Mouse (Mus musculus) T-helper 2 cell (primary cell): ENCODE data around the gene Tor4a.

Experiments used
- in situ Hi-C: fragments of 300-600 bp; cut with MboI, MseI; formaldehyde crosslinking; loops from one replicate; pipeline ENCODE4 v1.15.1; 2025; ENCODE audit warnings: high pct_unique_total_duplicates

The Tor4a gene

DNA sequence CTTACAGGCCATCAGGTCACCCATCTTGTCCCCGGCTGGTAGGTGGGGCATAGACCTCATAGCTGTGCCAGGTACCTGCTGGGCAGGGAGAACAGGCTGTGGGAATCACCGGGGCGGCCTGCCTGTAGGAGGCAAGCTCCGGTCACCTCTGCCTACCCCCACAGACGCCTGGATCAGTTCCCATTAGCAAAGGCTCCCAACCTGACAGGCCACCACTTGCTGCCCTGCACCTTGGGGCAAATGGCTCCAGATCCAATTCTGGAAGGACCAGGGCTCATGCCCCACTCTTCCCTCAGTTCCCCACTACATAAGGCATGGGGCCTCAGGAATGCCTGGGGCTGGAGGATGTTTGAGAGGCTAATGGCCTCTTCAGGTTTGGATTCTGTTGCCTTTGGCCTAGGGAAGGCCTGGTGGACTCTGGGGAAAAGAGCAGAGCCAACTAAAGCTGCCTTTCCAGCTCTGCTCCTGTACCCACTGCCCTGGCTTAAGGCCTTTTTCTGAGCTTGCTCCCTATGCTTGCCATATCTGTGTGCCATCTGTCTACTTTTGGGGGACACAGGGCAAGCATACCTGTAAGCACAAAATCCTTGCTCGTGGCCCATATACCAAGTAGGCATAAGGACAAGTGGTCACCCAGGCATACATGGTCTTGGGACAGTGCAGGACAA lies 25.5 kb downstream of the Tor4a start:
- in situ Hi-C loops, result no loop called here

- in situ Hi-C loops, result no loop called here
These were observed 26.2 kb downstream of the Tor4a start for GRCm38 (mm10) chr2:25170326-25171100.

DNA sequence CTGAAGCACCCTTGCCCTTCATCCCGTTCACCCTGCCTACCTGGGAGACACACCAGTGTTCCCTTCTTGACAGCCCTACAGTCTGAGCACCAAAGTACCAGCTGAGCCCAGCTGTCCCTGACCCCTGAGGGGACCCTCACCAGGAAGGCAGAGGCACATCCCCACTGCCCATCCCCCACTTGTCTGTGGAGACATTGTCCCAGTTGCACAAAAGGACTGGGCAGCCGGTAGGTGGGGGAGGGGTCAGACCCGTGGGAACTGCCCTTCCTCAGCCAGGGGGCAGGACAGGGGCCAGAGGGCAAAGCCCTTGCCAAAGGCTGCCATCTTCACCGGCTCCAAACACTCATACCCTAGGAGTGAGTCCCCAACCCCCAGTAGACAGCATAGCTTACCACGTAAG lies 26.9 kb downstream of the Tor4a start:
- in situ Hi-C loops, result no loop called here

DNA sequence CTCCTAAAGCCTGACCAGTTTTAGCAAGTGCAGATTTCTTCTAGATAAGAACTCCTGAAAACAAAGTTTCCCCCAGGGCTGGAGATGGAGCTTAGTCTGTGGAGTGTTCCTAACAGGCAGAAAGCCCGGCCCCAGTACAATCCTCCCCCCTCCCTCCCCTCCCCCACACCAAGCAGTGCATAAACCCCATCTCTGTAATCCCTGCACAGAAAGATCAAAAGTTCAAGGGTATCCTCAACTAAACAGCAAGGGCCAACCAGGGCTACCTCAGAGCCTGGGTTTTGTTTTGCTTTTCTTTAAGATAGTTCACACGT lies 28.1 kb downstream of the Tor4a start:
- in situ Hi-C loops, result no loop called here

DNA sequence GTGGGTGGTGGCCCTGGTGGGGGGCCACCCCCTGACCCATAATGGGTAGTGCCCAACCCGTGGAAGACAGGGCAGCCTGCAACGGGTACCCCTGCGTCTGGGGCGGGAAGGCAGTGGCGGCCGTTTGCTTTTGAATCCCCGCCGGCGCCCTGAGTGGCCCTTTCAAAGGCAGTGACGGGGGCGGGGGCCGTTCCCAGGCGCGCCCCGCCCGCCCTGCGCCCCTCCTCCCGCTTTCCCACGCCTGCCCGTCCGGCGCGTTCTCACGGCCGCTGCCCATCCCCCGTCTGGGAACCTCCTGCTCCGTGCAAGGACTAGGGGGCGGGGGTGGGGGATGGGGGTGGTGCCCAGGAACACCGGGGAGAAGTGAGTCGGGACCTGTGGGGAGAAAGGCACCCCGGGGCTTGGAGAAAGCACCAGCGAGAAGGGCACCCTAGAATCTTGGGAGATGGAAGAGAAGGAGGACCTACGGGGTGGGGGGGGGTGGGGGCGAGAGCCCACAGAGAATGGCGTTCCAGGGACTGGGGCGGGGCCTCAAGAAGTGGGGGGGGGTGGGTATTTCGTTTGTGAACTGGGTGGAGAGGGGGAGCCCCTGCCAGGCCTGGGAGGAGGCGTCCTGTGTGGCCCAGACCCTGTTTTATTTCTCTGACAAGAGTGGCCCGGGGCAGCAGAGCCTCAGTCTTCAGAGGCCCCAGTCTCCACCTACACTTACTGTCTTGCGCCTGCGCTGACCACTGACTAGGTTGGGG lies 28.6 kb downstream of the Tor4a start:
- in situ Hi-C loops, result no loop called here

DNA sequence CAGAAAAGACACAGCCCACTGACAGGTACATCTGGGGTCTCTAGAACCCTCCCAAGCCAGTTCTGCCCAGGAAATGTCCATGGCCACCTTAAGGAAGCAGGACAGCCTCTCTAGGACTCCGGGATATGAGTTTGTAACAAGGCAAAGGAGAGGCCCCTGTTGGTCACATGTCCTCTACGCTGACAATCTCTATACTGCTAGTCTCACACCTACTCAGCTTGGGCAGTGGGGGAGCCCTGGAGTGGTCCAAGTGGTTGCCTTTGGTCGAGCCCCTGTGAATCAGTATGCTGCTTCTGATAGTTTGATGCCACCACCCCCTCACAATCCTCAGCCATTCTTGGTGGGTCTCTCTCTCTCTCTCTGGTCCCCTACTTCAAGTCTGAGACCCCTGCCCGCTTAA lies 29.2 kb downstream of the Tor4a start:
- in situ Hi-C loops, result no loop called here

DNA sequence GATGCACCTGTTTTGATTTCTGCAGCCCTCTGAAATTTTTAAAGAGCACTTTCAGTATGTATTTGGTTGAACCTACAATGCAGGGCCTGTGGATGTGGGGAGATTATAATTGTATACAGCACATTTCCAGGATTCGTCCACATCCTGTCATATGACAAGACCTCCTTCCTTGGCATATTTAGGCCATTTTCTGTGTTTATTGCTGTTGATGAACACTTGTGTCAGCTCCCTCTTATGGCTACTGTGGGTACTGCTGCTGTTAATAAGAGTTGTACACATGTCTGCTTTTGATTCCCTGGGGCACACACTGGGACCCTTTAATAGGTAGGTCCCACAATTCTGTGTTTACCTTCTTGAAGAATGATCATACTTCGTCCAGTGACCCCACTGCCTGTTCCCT lies 39.0 kb downstream of the Tor4a start:
- in situ Hi-C loops, result no loop called here

GRCm38 (mm10) chr2:25156990-25157389 lies 39.7 kb downstream of the Tor4a start:
- in situ Hi-C loops, result no loop called here

DNA sequence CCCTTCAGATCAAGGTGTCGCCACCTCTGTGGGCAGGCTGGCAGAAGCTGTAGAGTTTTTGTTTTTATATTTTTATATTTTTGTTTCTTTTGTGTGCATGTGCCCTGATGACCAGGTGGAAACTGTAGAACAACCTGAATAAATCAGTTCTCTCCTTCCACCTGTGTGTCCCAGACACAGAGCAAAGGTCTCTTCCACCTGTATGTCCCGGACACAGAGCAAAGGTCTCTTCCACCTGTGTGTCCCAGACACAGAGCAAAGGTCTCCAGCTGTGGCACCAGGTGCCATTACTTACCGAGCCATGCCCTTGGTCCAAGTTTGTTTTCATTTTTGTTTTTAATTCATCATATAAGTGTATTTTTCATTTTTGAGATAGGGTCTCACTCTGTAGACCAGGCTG lies 40.5 kb downstream of the Tor4a start:
- in situ Hi-C loops, result no loop called here

GRCm38 (mm10) chr2:25151280-25151956 lies 45.3 kb downstream of the Tor4a start:
- in situ Hi-C loops, result no loop called here

DNA sequence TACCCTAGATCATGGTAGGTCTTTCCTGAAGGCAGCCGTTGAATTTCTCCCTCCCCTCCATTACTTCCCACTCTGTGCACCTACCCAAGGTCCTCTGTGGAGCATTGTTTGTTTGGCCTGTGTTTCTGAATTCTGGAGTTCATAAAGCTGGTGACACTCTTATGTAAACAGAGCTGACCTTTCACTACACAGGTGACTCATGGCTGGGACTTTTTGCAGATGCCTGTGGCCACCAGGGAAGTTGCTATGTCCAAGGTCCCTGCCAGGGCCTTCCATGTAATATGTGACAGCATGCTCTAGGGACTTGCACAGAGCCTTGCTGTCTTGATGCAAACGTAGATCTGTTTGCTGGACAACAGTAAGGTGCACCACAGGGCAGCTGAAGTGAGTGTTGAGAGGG lies 47.0 kb downstream of the Tor4a start:
- in situ Hi-C loops, result no loop called here

DNA sequence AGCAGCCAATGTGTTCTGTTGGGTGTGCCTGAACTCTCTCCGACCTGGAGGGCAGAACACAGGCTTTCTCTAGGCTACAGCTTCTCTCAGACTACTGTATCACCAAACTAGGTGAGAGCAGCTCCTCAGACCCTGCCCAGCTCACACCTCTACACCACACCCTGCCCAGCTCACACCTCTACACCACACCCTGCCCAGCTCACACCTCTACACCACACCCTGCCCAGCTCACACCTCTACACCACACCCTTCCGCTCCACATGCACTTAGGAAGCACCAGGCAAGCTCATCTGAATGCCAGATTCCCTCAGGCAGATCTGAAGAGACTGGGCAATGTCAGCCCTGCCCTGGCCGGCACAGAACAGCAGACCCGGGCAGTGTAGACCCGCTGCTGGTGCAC lies 48.8 kb downstream of the Tor4a start:
- in situ Hi-C loops, result no loop called here

- in situ Hi-C loops, result no loop called here
These were observed 49.3 kb downstream of the Tor4a start for GRCm38 (mm10) chr2:25147398-25147797.

- in situ Hi-C loops, result no loop called here
These were observed 51.3 kb downstream of the Tor4a start for GRCm38 (mm10) chr2:25145346-25145745.
